Mouse (Mus musculus): ENCODE results near the gene Hypm. TPM values are rescaled to one million over a fixed set of nuclear protein-coding genes. Genes with fewer than 3 reads are reported as not detected.

The Hypm gene
- not detected in 2 replicates for polyA plus RNA-seq (2014; fragmentation: Nextera tagmentation; extraction: Ambion mirVana)

DNA sequence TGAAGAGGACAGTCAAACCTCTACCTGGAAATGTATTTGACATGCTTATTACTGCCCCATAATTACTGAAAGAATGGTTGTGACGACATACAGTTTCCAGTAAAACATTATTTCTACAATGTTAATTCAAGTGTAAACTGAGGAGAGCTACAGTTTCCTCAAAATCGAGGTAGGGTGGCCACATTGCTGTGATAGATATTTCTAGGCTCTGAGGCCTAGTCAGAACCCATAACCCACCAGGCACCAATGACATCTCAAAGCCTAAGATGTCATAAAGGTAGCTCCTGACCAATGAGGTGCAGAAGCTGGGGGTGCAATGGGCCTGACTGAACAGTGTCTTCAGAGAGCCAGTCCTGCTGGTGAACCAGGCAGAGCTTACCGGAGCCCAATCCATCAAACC, at the start of gene Hypm:
Gene Hypm (plus strand): TSS at position 301 of the 400 bp plus-strand sequence.
- Histone ChIP-seq H3K27me3 (ENCODE audit: control insufficient read depth, insufficient read depth, low read length) (no peaks in the 10 kb centered on the region), H3K36me3 (ENCODE audit: control insufficient read depth, insufficient read depth, low read length) (no peaks in the 10 kb centered on the region), H3K4me1 (ENCODE audit: control insufficient read depth, insufficient read depth, low read length) (no peaks in the 10 kb centered on the region), H3K27ac (ENCODE audit: low read depth, low read length) (no peak within 1 kb of the TSS), H3K4me3 (ENCODE audit: low read depth, low read length) (no peak within 1 kb of the TSS), H3K9ac (ENCODE audit: low read length) (no peak within 1 kb of the TSS), H3K9me3 (ENCODE audit: control insufficient read depth, low read length) (no peaks in the 10 kb centered on the region), H3K4me2 (no peak within 1 kb of the TSS)
- no peak for DNase-seq (ENCODE audit: low spot score, missing footprints)
- ATAC-seq (ENCODE audit: low FRiP score) = no peak
- 71% methylated on average over 3 of the region's 3 CpGs for WGBS

- Histone ChIP-seq H3K36me3 (ENCODE audit: control insufficient read depth, insufficient read depth, low read length) (no peaks in the 10 kb centered on the region), H3K9ac (ENCODE audit: low read length) (no peak overlapping the region), H3K4me2 (no peak overlapping the region), H3K4me3 (ENCODE audit: low read depth, low read length) (no peak overlapping the region), H3K27me3 (ENCODE audit: control insufficient read depth, insufficient read depth, low read length) (no peaks in the 10 kb centered on the region), H3K4me1 (ENCODE audit: control insufficient read depth, insufficient read depth, low read length) (no peaks in the 10 kb centered on the region), H3K9me3 (ENCODE audit: control insufficient read depth, low read length) (no peaks in the 10 kb centered on the region), H3K27ac (ENCODE audit: low read depth, low read length) (no peak overlapping the region)
- no peak for ATAC-seq (ENCODE audit: low FRiP score)
- no peak for DNase-seq (ENCODE audit: low spot score, missing footprints)
- WGBS = 85% methylated on average over 1 of the region's 1 CpGs
These were observed 36.6 kb upstream of the Hypm start for GRCm38 (mm10) chrX:9810101-9810500.

DNA sequence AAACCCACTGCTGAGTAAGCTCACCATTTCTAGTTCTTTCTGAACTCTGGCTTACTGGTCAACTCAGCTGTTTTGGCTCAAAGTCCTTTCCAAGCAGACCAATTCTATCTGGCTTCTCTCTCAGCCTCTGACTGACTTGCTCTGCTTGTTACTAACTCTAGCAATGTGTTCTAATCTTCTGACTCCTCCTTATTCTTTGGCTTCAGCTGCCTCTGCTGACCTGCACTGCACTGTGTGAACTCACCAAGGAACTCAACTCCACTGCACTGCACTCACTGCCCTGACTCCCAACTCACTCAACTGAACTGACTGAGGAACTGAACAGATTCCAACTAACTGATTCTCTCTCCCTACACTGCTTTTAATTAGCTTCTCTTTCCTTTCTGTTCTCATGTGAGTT, 34.3 kb upstream of the Hypm start:
- Histone ChIP-seq H3K36me3 (ENCODE audit: control insufficient read depth, insufficient read depth, low read length) (no peaks in the 10 kb centered on the region), H3K4me2 (no peak overlapping the region), H3K9me3 (ENCODE audit: control insufficient read depth, low read length) (no peaks in the 10 kb centered on the region), H3K27ac (ENCODE audit: low read depth, low read length) (no peak overlapping the region), H3K4me3 (ENCODE audit: low read depth, low read length) (no peak overlapping the region), H3K27me3 (ENCODE audit: control insufficient read depth, insufficient read depth, low read length) (no peaks in the 10 kb centered on the region), H3K4me1 (ENCODE audit: control insufficient read depth, insufficient read depth, low read length) (no peaks in the 10 kb centered on the region), H3K9ac (ENCODE audit: low read length) (no peak overlapping the region)
- ATAC-seq (ENCODE audit: low FRiP score) (no peak), DNase-seq (ENCODE audit: low spot score, missing footprints) (no peak)

DNA sequence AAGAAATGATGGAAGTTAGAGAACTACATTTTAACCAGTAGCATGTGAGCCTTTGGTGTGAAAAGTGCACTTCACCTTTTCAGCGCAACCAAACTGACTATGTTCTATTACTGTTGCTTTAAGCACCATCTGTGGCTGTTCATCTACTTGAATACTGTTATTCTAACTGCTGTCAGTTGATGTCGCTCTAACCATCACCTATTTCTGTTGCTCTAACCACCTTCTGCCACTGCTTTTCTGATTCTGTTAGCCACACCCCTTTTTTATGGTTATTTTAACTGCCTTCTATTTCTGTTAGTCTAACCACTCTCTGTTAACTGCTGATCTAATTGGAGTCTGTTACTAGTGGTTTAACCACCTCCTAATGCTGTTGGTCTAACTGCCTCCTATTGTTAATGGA, 11.9 kb upstream of the Hypm start:
- H3K36me3 ChIP-seq (ENCODE audit: control insufficient read depth, insufficient read depth, low read length) = no peaks in the 10 kb centered on the region
- no peaks in the 10 kb centered on the region for H3K27me3 ChIP-seq (ENCODE audit: control insufficient read depth, insufficient read depth, low read length)
- no peak overlapping the region for H3K27ac ChIP-seq (ENCODE audit: low read depth, low read length)
- ATAC-seq (ENCODE audit: low FRiP score) (no peak), DNase-seq (ENCODE audit: low spot score, missing footprints) (no peak)
- no peak overlapping the region for H3K4me3 ChIP-seq (ENCODE audit: low read depth, low read length)
- WGBS = 67% methylated on average over 2 of the region's 2 CpGs
- H3K4me1 ChIP-seq (ENCODE audit: control insufficient read depth, insufficient read depth, low read length) = no peaks in the 10 kb centered on the region
- H3K4me2 ChIP-seq = no peak overlapping the region
- H3K9me3 ChIP-seq (ENCODE audit: control insufficient read depth, low read length) = no peaks in the 10 kb centered on the region
- no peak overlapping the region for H3K9ac ChIP-seq (ENCODE audit: low read length)

GRCm38 (mm10) chrX:9849403-9849802, 2.7 kb downstream of the Hypm start, which contains the start of gene H2al3:
Gene H2al3 (plus strand): TSS chrX:9849703.
- Histone ChIP-seq H3K4me1 (ENCODE audit: control insufficient read depth, insufficient read depth, low read length) (no peaks in the 10 kb centered on the region), H3K27ac (ENCODE audit: low read depth, low read length) (no peak within 1 kb of the TSS), H3K9me3 (ENCODE audit: control insufficient read depth, low read length) (no peaks in the 10 kb centered on the region), H3K4me3 (ENCODE audit: low read depth, low read length) (no peak within 1 kb of the TSS), H3K9ac (ENCODE audit: low read length) (no peak within 1 kb of the TSS), H3K4me2 (no peak within 1 kb of the TSS), H3K36me3 (ENCODE audit: control insufficient read depth, insufficient read depth, low read length) (no peaks in the 10 kb centered on the region), H3K27me3 (ENCODE audit: control insufficient read depth, insufficient read depth, low read length) (no peaks in the 10 kb centered on the region)
- no peak for DNase-seq (ENCODE audit: low spot score, missing footprints)
- no peak for ATAC-seq (ENCODE audit: low FRiP score)
- 50% methylated on average over 1 of the region's 1 CpGs for WGBS

DNA sequence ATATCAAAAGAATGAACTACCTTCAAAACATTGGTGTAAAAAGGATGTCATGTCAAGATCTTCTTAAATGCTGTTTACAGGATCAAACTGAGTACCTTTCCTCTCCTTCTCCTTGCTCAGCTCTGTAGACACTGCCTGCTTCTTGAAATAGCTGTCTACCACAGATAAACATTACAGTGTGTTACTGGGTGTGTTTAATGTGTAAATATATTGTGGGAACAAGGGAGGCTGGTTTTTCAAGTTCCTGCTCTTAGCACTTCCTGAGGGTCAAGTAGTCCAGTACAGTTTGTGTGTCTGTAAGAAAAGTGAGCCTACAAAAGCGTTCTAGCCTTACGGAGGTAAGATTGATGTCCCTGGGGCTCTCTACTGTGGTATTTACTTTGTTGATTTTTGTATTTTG, 15.1 kb downstream of the Hypm start:
- H3K9me3 ChIP-seq (ENCODE audit: control insufficient read depth, low read length) = no peaks in the 10 kb centered on the region
- no peak overlapping the region for H3K4me2 ChIP-seq
- no peak overlapping the region for H3K27ac ChIP-seq (ENCODE audit: low read depth, low read length)
- ATAC-seq (ENCODE audit: low FRiP score) (no peak), DNase-seq (ENCODE audit: low spot score, missing footprints) (no peak)
- no peaks in the 10 kb centered on the region for H3K36me3 ChIP-seq (ENCODE audit: control insufficient read depth, insufficient read depth, low read length)
- H3K4me1 ChIP-seq (ENCODE audit: control insufficient read depth, insufficient read depth, low read length) = no peaks in the 10 kb centered on the region
- H3K4me3 ChIP-seq (ENCODE audit: low read depth, low read length) = no peak overlapping the region
- H3K27me3 ChIP-seq (ENCODE audit: control insufficient read depth, insufficient read depth, low read length) = no peaks in the 10 kb centered on the region
- H3K9ac ChIP-seq (ENCODE audit: low read length) = no peak overlapping the region
- WGBS = 93% methylated on average over 2 of the region's 2 CpGs

DNA sequence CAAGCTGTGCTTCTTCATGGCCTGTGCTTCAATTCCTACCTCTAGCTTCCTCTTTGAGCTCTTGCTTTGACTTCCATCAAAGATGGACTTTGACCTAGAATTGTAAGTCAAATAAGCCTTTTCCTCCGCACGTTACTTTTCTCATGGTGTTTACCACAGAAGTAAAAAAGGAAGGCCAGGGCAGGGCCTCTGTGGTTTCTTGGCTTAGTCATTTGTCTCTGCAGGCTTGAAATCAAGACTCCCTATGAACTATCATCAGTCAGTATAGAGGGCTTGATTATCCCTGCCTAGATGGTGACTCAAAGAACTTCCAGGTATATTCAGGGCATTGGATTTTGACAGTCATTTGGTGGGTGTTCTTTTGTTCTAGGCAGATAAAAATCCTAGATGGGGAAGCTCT, 28.8 kb downstream of the Hypm start:
- Histone ChIP-seq H3K27ac (ENCODE audit: low read depth, low read length) (no peak overlapping the region), H3K4me1 (ENCODE audit: control insufficient read depth, insufficient read depth, low read length) (no peaks in the 10 kb centered on the region), H3K4me2 (no peak overlapping the region), H3K4me3 (ENCODE audit: low read depth, low read length) (no peak overlapping the region), H3K27me3 (ENCODE audit: control insufficient read depth, insufficient read depth, low read length) (no peaks in the 10 kb centered on the region), H3K9ac (ENCODE audit: low read length) (no peak overlapping the region), H3K36me3 (ENCODE audit: control insufficient read depth, insufficient read depth, low read length) (no peaks in the 10 kb centered on the region), H3K9me3 (ENCODE audit: control insufficient read depth, low read length) (no peaks in the 10 kb centered on the region)
- no peak for DNase-seq (ENCODE audit: low spot score, missing footprints)
- no peak for ATAC-seq (ENCODE audit: low FRiP score)
- WGBS = 89% methylated on average over 2 of the region's 2 CpGs

DNA sequence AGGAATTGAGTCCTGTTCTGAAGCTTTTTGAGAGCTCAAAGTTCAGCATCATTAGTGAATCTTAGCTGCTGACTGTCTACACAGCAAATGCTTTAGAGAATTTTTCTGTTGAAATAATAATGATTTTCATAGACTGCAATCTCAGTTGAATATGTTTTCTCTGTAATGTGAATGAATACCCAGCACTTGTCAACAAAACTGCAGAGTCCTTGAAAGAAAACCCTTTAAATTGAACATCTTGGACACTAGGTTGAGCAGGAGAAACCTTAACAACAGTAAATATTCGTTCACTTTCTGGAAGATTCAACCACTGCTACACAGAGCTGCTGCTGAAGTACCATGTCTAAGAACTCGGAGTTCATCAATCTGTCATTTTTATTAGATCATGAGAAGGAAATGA, 38.6 kb downstream of the Hypm start, which contains the start of gene Sytl5:
Gene Sytl5 (plus strand): TSS at position 301 of the 400 bp plus-strand sequence.
- H3K4me3 ChIP-seq (ENCODE audit: low read depth, low read length) = no peak within 1 kb of the TSS

More for the DNA sequence above, 38.6 kb downstream of the Hypm start, which contains the start of gene Sytl5:
- ATAC-seq (ENCODE audit: low FRiP score) (no peak), DNase-seq (ENCODE audit: low spot score, missing footprints) (no peak)
- Histone ChIP-seq H3K27ac (ENCODE audit: low read depth, low read length) (no peak within 1 kb of the TSS), H3K27me3 (ENCODE audit: control insufficient read depth, insufficient read depth, low read length) (no peaks in the 10 kb centered on the region), H3K4me1 (ENCODE audit: control insufficient read depth, insufficient read depth, low read length) (no peaks in the 10 kb centered on the region), H3K4me2 (no peak within 1 kb of the TSS), H3K36me3 (ENCODE audit: control insufficient read depth, insufficient read depth, low read length) (no peaks in the 10 kb centered on the region), H3K9me3 (ENCODE audit: control insufficient read depth, low read length) (no peaks in the 10 kb centered on the region), H3K9ac (ENCODE audit: low read length) (no peak within 1 kb of the TSS)
- 61% methylated on average over 2 of the region's 2 CpGs for WGBS

Data from midbrain, embryonic 11.5 days (tissue).